Mouse (Mus musculus): Measurements from ENCODE around the gene Pkp3. TPM values are rescaled to one million over a fixed set of nuclear protein-coding genes. Genes with fewer than 3 reads are reported as not detected.

Pkp3 gene
- 2.4 and 2.6 TPM in 2 replicates for total RNA-seq (2023)

DNA sequence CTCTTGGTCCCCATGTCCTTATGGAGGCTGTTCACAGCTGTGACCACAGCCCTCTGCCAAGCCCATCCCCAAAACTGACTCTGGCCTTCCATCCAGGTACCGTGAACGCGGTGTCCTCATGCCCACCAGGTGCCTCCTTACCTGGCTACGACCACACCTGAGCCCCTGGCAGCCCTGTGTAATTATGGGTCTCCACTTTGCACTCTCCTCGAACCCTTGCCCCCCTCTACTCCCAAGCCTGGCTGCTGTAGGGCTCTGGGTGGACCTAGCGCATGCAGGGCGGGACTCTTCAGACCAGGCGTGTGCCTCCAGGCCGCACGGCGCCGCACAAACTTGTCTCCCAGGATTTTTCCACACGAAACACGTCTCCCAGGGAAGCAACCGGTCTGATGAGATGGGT, at the start of gene Pkp3:
Gene Pkp3, plus strand, starts transcription at position 378 of the 400 bp plus-strand sequence.

DNA sequence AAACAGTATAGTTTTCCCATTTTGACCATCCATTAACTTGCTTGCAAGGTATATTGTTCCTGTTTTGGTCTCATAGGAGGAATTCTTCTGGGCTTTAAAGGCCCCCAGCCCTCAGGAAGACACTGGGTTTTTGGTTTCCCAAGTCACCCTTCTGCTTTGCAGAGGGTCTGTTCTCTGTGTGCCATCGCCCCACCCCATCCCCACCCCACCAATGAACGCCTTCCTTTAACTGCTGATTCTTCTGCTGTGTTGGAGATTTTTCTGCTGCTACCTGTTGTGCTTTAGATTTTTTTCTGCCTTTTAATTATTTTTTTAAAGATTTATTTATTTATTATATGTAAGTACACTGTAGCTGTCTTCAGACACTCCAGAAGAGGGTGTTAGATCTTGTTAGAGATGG, 49.2 kb upstream of the Pkp3 start, which contains the start of gene Gm17387:
Gene Gm17387, plus strand, starts transcription at position 301 of the 400 bp plus-strand sequence.

DNA sequence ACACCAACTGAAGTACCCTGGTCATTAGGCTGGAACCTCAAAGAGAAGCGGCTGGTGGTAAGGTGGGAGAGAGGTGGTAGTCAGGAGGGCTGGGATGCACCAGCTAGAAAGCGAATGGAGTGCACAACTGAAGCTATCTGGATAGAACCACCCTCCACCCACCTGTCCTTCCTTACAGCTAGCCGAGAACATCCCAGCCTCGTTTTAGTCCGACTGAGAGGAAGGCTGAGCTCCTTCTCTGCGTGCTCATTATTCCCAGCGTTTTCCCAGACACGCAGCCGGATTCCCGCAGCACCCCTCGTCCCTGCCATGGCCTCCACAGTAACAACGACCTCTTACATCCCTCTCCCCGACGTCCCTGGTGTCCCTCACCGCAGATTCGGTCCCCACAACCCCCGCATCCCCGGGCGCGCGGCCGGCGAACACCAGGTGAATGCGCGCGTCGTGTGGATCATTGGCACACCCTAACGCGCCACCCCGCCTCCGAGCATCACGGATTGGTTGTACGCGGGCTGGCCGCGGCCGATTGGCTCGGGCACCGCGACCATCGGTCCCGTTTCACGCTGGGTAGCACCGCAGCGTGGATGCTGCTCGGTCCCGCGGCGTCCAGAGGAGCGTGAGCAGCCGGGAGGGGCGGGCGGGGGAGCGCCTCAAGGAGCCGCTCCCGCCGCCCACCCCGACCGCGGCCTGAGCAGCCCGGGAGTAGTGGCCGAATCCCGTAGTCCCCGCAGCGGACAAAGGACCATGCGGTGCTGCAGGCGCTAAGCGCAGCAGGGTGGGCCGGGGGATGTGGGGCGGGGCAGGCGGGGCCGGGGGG, 17.4 kb upstream of the Pkp3 start, which contains the start of gene B4galnt4:
Gene B4galnt4, plus strand, starts transcription at position 679 of the 817 bp plus-strand sequence.

DNA sequence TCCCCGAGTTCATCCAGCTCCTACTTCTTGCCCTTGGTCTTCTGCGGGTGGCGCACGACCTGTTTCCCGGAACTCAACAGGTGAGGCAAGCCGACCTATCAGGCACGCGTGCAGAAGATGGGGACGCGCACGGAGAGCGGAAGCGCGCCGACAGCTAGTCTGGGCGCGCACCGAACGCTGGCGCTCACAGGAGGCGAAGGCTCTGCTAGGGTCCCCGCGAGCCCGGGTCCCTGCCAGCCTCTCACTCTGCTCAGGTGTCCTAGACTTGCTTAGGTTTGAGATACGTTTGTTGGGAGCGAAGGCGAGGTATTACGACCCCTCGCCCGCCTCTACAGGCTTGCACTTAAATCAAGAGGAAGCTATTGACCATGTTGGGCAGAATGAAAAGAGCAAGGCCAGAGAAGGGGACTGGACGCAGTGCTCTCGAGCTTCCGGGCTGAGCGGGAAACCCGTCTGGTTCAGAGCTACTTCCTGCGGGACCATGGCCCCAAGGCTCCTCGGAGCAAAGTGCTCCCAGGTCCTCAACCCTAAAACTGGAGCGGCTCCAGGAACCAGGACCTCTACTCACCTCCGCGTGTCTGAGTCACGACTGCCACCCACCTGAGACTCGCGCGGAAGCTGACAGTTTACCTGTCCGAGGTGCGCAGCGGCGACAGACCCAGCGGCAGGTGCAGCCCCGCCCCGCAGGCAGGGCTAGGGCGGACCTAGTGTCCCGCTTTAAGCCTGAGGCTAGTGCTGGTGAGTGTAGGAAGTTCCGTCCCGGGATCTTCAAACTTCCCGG, 22.1 kb downstream of the Pkp3 start, which contains the start of gene Sigirr:
Gene Sigirr, minus strand, starts transcription at position 662 of the 781 bp plus-strand sequence.

DNA sequence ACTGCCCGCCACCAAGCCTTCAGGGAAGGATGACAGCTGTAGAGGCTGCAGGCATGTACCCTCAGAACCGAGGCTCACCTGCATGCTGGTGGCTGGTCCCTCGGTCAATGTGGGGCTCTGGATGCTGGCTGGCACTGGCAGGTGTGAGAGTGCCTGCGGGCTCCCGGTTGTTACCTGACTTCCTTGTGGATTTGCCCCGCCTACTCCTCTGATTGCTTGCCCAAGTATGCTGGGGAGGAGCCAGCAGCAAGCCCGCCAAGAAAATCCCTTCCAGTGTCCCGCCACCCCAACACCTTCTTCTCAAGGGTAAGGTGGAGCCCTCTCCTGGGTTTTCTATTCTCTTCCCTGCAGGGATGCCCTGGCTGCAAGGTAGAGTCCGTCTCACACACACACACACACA, 39.6 kb downstream of the Pkp3 start, which contains the start of gene Ano9:
Gene Ano9, minus strand, starts transcription at position 171 of the 400 bp plus-strand sequence.

DNA sequence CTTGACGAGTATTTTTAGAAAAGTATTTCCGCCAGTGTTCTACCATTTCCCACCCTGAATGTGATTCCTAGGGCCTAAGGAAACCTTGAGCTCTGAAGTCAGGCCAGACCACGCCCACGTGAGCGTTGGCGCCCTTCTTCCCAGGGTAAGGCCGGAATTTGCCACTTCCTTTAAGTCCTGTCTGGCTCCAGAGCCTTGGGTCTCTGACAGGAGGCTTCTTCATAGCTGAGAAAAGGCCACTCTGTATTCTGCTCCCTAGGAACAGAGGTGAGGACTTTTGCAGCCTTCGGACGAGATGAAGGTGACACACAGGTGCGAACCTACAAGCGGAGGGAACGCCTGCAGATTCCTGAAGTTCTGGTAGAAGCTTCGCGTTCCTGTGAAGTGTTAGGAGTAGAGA, 44.2 kb downstream of the Pkp3 start, which contains the start of gene Ptdss2:
Gene Ptdss2, plus strand, starts transcription at position 138 of the 400 bp plus-strand sequence.

Other genes starting within 250 kb of the Pkp3 start
- gene Urah, start 243.2 kb upstream of the Pkp3 start, total RNA-seq (2023) = not detected in 2 replicates
- not detected in 2 replicates for gene Scgb1c1, start 232.7 kb upstream of the Pkp3 start, total RNA-seq (2023)
- gene Odf3, start 230.4 kb upstream of the Pkp3 start, total RNA-seq (2023) = not detected in 2 replicates
- gene Gm45785, start 221.9 kb upstream of the Pkp3 start, total RNA-seq (2023) = not detected in 2 replicates
- 98.6 and 113 TPM in 2 replicates for gene Ric8a, start 221.3 kb upstream of the Pkp3 start, total RNA-seq (2023)
- 21.7 and 27.0 TPM in 2 replicates for gene Bet1l, start 220.6 kb upstream of the Pkp3 start, total RNA-seq (2023)
- gene Psmd13, start 196.2 kb upstream of the Pkp3 start, total RNA-seq (2023) = 110 and 137 TPM in 2 replicates
- gene Sirt3, start 195.9 kb upstream of the Pkp3 start, total RNA-seq (2023) = 7.0 and 7.2 TPM in 2 replicates
- gene Cox8b, start 177.8 kb upstream of the Pkp3 start, total RNA-seq (2023) = not detected in 2 replicates
- gene Nlrp6, start 157.3 kb upstream of the Pkp3 start, total RNA-seq (2023) = not detected in 2 replicates
- gene Pgghg, start 136.8 kb upstream of the Pkp3 start, total RNA-seq (2023) = 19.6 and 25.0 TPM in 2 replicates
- 0.73 and 1.7 TPM in 2 replicates for gene Ifitm5, start 127.9 kb upstream of the Pkp3 start, total RNA-seq (2023)
- gene Gm45717, start 122.3 kb upstream of the Pkp3 start, total RNA-seq (2023) = not detected in 2 replicates
- gene Ifitm2, start 122.2 kb upstream of the Pkp3 start, total RNA-seq (2023) = 357 and 529 TPM in 2 replicates
- 416 and 495 TPM in 2 replicates for gene Ifitm1, start 111.0 kb upstream of the Pkp3 start, total RNA-seq (2023)
- 381 and 488 TPM in 2 replicates for gene Ifitm3, start 67.4 kb upstream of the Pkp3 start, total RNA-seq (2023)
- gene Ifitm6, start 60.3 kb upstream of the Pkp3 start, total RNA-seq (2023) = 593 and 1,068 TPM in 2 replicates
- gene Gm17387, start 49.1 kb upstream of the Pkp3 start, total RNA-seq (2023) = not detected in 2 replicates
- gene B4galnt4, start 17.1 kb upstream of the Pkp3 start, total RNA-seq (2023) = 0.34 and 0.82 TPM in 2 replicates
- gene Sigirr, start 22.4 kb downstream of the Pkp3 start, total RNA-seq (2023) = 4.4 and 5.0 TPM in 2 replicates
- not detected in 2 replicates for gene Ano9, start 39.6 kb downstream of the Pkp3 start, total RNA-seq (2023)
- gene Ptdss2, start 44.2 kb downstream of the Pkp3 start, total RNA-seq (2023) = 5.3 and 7.8 TPM in 2 replicates
- 105 and 134 TPM in 2 replicates for gene Rnh1, start 94.6 kb downstream of the Pkp3 start, total RNA-seq (2023)
- 23.9 and 28.1 TPM in 2 replicates for gene Hras, start 115.8 kb downstream of the Pkp3 start, total RNA-seq (2023)
- gene Lrrc56, start 115.9 kb downstream of the Pkp3 start, total RNA-seq (2023) = 4.2 and 4.5 TPM in 2 replicates
- gene Lmntd2, start 135.9 kb downstream of the Pkp3 start, total RNA-seq (2023) = 0.18 TPM in 1 of 2 replicates, not detected in the other
- gene Rassf7, start 137.6 kb downstream of the Pkp3 start, total RNA-seq (2023) = 2.7 and 5.1 TPM in 2 replicates
- gene Phrf1, start 150.6 kb downstream of the Pkp3 start, total RNA-seq (2023) = 89.4 and 114 TPM in 2 replicates
- 21.6 and 37.9 TPM in 2 replicates for gene Irf7, start 188.3 kb downstream of the Pkp3 start, total RNA-seq (2023)
- gene Cdhr5, start 198.6 kb downstream of the Pkp3 start, total RNA-seq (2023) = not detected in 2 replicates
- gene Sct, start 200.9 kb downstream of the Pkp3 start, total RNA-seq (2023) = not detected in 2 replicates
- not detected in 2 replicates for gene Drd4, start 213.8 kb downstream of the Pkp3 start, total RNA-seq (2023)
- 24.8 and 29.7 TPM in 2 replicates for gene Deaf1, start 249.5 kb downstream of the Pkp3 start, total RNA-seq (2023)
- 7.0 and 7.4 TPM in 2 replicates for gene Tmem80, start 249.5 kb downstream of the Pkp3 start, total RNA-seq (2023)